Mouse (Mus musculus): Measurements from ENCODE around the gene Ifitm7.
"Not testable (repeated sequence)": the region's sequence is repeated elsewhere in the genome, so short reads cannot be mapped to it uniquely, and the experiment has no call there.

- TF ChIP-seq CTCF (IDR thresholded peaks at IDR 0.05; ENCODE audit: extremely low read depth, insufficient read length, insufficient replicate concordance, low read depth, low read length); POLR2A (IDR thresholded peaks at IDR 0.05; ENCODE audit: low read depth, low read length): not testable (repeated sequence)
Measured at GRCm38 (mm10) chr16:13976358-13976896, 10.3 kb downstream of the Ifitm7 start.
